Mouse (Mus musculus) adipocyte (in vitro differentiated cells): ENCODE results near the gene C5ar1.

ENCODE experiments used
- DNase-seq: peaks from one replicate; pipeline ENCODE4 v3.0.0-alpha.2; 2016; ENCODE audit warnings: low spot score

Gene C5ar1

DNA sequence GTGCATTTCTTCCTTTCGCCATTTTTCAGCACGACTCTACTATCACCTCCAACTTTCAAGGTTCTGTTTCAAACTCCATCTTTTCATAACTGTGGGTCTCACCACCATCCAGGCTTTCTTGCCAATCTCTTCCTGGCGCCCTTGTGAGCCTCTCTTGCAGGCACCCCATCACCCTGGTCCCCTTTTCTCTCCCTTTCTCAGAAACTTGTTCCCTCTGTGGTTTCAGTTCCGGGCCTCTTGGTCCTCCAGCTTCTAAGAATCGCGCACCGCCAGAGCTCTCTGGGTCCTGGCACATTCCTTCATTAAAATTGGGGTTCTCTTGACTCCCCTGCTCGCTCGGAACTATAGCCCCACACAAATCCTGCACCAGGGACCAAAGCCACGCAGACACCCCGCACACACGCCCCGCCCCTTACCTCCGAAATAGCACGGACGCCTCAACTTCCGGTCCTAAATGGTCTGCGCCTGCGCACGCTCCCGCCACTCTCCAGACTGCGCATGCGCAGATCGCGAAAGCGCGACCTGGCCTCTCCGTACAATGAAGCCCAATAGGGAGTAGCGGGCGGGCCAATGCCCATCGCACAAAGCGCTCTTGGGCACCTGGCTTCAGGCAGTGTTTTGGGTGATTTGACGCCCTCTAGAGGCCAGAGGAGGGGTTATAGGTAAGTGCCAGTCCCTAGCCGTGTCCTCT, 37.6 kb downstream of the C5ar1 start, which contains the start of gene Dhx34:
TSS of gene Dhx34 (minus strand) at position 456 of the 691 bp plus-strand sequence.
- DNase-seq: peak; percentile 94

DNA sequence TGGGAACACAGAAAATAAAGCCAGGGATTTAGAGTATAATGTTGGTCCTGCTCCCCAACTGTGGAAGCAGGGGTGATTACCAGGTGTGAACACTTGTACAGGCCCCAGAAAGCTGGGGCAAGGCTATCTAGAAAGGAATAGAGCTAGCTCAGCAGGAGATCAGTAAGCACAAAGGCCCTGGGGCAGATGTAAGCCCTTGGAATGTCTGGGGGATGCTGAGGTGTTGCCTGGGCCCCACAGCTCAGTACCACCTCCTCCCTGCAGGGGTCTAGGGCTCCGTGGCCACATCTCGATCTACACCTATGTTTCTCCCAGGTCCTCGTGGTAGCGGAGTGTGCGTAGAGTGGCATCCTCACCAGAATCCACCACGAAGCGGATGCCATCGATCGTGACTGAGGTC, 45.4 kb downstream of the C5ar1 start:
- no peak for DNase-seq

DNA sequence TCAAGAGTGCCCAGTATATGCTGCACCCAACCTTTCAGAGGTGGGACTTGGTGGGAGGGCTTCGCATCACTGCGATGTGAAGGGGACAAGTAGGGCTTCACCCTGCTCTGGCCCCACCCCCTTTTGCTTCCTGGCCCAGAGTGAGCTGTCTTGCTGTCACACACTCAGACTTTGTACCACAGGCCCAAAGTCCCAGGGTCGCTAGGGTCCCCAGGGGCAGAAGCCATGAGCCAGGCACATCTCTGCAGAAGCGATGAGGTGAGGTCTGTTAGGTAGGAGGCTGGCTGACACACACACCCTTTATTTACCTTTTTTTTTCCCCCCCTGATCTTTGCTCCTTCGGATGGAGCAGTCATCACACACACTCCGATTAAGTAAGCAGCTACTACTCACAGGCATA, 46.1 kb downstream of the C5ar1 start:
- no peak for DNase-seq

DNA sequence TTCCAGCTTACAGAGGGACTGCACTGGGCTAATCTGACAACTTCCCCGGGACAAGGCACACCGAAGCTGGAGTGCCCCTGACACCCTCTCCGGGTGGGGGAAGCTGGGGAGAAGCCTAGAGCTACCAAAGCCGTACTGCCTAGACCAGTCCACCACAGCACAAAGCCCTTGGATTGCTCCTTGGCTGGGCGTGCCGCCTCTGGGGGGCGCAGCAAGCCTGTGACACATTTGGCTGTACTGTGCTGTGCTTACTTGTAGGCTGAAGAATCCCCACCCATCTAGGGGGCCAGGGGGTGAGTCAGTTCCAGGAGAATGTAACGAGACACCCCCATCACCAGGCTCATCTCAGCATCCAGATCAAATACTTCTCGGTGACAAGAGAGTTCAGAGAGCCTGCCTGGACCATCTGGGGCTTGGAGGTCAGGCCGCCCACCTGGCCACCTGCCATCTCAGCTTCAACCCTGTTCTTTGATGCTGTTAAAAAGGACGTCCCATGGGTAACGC, 48.4 kb downstream of the C5ar1 start:
- no peak for DNase-seq

DNA sequence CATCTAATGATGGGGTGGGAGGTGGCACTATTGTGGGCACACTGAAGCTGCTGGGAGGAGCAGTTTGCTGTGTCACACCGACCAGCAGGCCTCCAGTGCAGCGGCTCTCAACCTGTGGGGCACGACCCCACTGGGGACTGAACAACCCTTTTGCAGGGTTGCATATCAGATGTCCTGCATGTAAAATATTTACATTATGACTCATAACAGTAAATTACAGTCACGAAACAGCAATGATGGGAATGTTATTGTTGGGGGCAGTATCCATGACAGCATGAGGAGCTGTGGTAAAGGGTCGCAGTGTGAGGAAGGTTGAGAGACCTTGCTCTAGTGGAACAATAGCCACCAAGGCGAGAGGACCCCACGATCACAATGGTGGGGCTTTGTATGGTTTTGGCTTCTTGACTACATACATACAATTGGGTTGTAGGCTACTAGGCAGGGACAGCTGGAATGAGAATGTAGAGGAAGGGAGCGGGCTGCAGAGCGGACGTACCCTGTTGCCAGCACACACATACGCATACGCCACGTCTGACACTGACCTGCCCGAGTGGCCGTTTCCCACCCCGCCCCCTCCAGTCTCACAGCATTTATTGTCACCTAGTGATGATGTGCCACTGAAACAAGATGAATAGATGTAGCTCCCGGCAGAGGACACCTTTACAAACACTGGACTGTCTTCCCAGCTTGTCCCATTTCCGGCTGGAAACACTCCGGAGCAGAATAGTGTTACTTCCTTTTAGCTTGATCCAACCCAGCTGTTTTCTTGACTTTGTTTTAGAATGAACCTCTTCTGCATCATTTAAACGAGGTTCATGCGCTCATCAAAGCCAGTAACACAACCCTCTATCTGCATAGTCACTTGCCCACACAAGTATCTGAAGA, 50.3 kb downstream of the C5ar1 start:
- DNase-seq: no peak

DNA sequence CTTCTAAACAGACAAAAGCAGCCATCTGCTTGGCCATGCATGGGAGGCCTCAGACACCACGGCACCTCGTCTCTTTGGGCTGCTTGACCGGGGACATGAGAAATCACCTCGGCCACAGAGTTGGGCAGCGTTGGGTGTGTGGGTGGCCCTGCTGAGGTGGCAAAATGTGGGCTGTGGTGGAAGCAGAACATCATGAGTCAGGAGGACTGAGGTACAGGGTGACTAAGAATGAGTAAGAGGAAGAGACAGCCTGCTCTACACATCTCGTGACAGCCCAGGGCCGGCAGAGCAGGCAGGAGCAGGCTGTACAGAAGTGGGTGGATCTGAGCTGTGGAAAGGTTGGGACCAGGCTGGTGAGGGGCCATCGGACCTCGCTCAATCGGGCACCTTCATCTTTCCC, 51.8 kb downstream of the C5ar1 start:
- no peak for DNase-seq

DNA sequence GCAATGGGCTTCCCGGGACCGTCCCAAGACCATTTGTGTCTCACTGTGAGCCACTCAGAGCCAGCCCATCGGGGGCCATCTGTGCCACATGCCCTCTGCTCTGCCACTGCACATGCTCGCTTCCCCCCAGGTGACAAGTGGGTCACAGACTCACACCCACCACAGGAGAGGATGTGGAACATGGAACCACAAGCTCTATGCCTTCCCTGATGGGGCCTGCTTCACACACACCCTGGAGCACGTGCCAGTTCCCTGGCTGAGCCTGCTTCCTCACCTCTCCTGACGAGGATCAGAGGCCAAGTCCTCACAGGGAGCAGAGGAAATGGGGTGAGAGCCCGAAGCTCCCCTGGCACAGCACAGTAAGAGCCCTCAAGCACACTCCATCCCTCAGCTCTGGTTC, 52.3 kb downstream of the C5ar1 start:
- no peak for DNase-seq

DNA sequence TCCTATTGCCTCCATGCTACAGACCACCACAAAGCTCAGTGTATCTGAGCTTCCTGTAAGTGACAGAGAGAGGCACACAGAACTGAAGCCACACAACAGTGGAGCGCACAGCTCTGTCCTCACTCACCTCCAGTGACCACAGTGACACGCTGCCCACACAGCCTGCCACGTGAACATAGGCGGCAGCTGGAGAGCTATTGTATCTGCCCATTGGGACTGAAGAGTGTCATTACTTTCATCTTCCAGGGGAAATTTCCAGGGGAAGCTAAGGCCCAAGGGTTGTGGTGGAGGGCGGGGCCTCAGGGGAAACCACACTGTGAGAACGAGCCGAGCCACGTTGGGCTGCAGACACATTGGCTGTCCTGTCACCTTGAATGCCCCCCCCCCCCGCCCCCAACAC, 54.5 kb downstream of the C5ar1 start:
- DNase-seq: no peak

DNA sequence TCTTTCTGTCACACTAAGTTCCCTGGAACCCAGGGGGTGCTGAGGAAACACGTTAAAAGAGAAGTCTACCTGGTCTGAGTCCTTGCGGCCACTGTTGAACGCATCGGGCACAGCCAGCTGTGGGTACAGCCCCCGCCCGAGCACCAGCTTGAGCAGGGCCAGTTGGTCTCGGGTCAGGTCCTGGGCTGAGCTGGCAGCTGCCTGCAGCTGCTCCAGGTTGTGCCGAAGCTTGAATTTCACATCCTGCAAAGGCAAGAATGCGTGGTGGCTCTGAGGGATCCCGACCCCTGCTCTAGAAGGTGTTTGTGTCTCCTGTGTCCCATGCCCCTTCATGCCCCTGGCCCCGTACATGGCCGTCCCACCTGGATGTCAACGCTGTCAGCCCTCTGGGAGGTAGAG, 55.8 kb downstream of the C5ar1 start:
- no peak for DNase-seq

DNA sequence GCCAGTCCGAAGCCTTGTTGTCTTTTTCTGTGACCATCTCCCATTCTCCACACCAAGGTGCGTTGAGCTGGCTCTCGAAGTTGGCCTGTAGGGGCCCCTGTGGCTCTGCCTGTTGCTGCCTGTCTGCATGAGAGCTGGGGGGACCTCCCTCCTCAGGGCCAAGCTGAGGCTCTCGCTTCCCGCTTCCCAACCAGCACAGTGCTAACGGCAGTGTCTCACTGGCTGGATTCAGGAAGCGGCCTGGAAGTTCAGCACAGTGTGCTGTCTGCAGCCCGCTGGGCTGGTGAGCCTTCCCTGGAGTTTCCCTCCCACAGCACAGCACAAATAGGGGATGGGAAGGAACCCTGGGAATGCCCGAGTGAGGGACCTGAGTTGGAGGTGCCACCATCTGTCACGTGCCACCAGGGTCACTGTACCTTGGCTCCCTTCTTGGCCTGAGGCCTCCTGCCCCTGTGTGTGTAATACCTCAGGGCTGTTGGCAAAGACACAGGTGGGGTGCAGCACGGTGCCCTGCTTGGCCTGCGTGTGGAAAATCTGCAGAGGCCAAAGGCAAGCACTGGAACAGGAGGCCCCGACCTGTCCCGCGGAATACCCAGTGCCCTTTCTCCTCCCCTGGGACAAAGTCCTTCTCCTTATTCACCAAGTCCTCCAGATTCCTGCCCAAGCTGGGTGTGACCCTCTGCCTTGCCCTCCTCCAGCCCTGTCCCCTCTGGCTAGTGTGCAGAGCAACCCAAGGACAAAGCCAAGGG, 56.4 kb downstream of the C5ar1 start:
- DNase-seq: no peak

DNA sequence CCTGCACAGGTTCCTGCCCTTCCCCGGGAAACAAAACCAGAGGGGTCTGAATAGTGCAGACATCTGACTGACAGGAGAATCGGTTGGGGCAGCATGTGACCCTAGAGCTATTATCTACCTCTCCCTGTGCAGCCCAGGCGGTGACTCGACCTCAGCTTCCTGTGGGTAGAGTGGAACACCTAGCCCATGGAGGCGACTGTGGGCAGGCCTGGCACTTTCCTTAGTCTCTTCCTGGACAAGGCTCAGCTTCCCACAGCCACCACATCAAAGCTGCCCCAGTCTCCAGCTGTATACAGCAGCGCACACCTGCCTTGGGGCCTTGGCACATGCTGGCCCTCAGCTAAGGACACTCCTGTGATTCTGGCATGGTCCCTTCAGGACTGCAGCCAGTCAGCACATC, 58.2 kb downstream of the C5ar1 start:
- DNase-seq: no peak

DNA sequence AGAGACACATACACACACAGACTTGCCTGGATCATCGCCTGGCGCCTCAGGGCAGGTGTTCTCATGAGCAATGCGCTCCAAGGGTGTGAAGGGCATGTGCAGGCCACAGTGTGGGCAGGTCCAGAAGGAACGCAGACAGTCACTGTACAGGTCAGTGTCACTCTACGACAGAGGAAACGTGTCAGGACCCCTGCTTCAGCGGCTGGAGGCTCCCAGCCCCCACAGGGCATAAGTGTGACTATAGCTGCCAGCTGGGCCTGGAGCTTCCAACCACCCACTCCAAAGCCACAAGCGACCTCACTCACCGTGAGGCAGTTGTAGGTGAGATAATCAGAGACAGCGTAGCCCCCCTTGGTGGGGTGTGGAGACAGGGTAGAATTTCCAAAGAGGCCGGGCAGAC, 60.8 kb downstream of the C5ar1 start:
- no peak for DNase-seq

DNA sequence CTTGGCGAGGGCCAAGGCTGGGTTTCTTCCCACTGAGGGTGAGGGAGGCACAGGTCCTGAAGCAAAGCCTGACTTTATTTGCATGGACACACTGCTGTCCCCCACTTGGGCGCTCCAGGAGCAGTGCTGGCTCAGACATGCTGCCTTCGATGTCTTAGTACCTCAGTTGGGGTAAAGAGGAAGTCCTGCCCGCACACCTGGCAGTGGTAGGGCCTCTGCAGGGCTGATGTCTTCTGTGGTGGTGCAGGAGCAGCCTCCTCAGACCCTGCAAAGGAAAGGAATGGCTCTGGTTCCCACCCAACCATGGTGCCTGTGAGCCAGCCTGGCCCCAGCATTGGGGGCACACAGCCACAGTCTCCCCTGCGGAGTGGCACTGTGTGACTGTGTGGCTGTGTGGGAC, 62.2 kb downstream of the C5ar1 start:
- no peak for DNase-seq
